Mouse (Mus musculus): ENCODE results near the gene Gpatch3.

DNA sequence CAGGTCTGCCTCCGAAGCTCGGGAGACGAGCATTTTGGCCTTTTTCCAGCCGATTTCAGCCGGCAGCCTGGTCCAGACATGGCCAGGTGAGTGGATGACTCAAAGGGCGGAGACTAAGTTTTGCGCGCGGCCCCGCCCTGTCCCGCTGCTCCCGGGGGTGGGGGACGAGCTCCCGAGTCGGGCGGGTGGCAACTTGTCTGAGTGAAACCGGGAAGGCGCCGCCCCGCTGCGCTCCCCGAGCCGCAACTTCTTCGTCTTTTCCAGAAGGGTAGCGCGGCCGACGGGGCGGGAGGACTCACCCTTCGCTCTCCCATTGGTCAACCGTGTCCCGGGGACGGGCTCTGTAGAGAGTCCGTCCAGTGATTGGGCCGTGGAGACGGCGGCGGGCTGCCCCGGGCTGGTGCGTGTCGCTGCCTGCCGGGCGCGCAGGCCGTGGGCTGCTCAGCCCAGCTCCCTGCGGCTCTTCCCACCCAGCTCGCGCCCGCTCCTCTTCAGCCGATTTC, 25.1 kb downstream of the Gpatch3 start:
- TF ChIP-seq CTCF (IDR thresholded peaks at IDR 0.05; ENCODE audit: extremely low read depth, insufficient read length, insufficient replicate concordance, low read depth, low read length) (no peak), POLR2A (IDR thresholded peaks at IDR 0.05; ENCODE audit: low read depth, low read length) (peak; percentile 67)
